Mouse (Mus musculus) small intestine, adult 2 months (tissue): ENCODE measurements around the gene AB124611.

Experiments used
- CTCF ChIP-seq: fragments of 200-500 bp; IDR thresholded peaks from 2 replicates; pipeline ENCODE4 v1.5.1; 2012; ENCODE audit warnings: low read depth, mild to moderate bottlenecking, control low read depth, inconsistent platforms, low read length, moderate library complexity, mixed read lengths; ENCODE audit not compliant: insufficient replicate concordance, insufficient read length; ENCODE audit errors: extremely low read depth
- POLR2A ChIP-seq: fragments of 200-500 bp; IDR thresholded peaks from 2 replicates; pipeline ENCODE4 v1.6.1; 2012; ENCODE audit warnings: low read depth, mild to moderate bottlenecking, control low read depth, inconsistent platforms, low read length, moderate library complexity

- TF ChIP-seq CTCF (no peak), POLR2A (no peak)
These were observed 42.8 kb downstream of the AB124611 start for GRCm38 (mm10) chr9:21568657-21569255.
